Mouse (Mus musculus) hindbrain, postnatal 0 days (tissue): ENCODE data around the gene Ikzf4. TPM values are rescaled to one million over a fixed set of nuclear protein-coding genes. Genes with fewer than 3 reads are reported as not detected.
"Not testable (repeated sequence)": the region's sequence is repeated elsewhere in the genome, so short reads cannot be mapped to it uniquely, and the experiment has no call there.

Experiments used
- ATAC-seq: fragments of 200-750 bp; cut with Nextera tagmentation; 2 replicates; pipeline ENCODE4 v1.8.0; 2017; ENCODE audit warnings: mild to moderate bottlenecking, moderate TSS enrichment, moderate library complexity
- DNase-seq: peaks from one replicate; pipeline ENCODE4 v3.0.0-alpha.2; 2015; ENCODE audit warnings: low spot score
- H3K27ac ChIP-seq: fragments of 300-500 bp; sonication (generic); 2 replicates; pipeline ENCODE4 v1.5.1; 2014; ENCODE audit warnings: mild to moderate bottlenecking
- H3K27me3 ChIP-seq: fragments of 300-500 bp; sonication (generic); 2 replicates; pipeline ENCODE4 v1.6.1; 2014; ENCODE audit warnings: low read length, mixed read lengths; ENCODE audit not compliant: insufficient read depth
- H3K36me3 ChIP-seq: fragments of 300-500 bp; sonication (generic); 2 replicates; pipeline ENCODE4 v1.6.1; 2014; ENCODE audit warnings: low read length, mixed read lengths; ENCODE audit not compliant: insufficient read depth
- H3K4me1 ChIP-seq: fragments of 300-500 bp; sonication (generic); 2 replicates; pipeline ENCODE4 v1.6.1; 2014; ENCODE audit warnings: antibody characterized with exemption, low read length, mixed read lengths; ENCODE audit not compliant: insufficient read depth
- H3K4me2 ChIP-seq: fragments of 300-500 bp; sonication (generic); 2 replicates; pipeline ENCODE4 v1.6.1; 2014; ENCODE audit warnings: low read depth, mild to moderate bottlenecking, low read length, moderate library complexity, mixed read lengths
- H3K4me3 ChIP-seq: fragments of 300-500 bp; sonication (generic); 2 replicates; pipeline ENCODE4 v1.5.1; 2014; ENCODE audit warnings: low read length
- H3K9ac ChIP-seq: fragments of 300-500 bp; sonication (generic); replicated peaks from 2 replicates; pipeline ENCODE4 v1.6.1; 2014; ENCODE audit warnings: mild to moderate bottlenecking, low read length, moderate library complexity, mixed read lengths
- H3K9me3 ChIP-seq: fragments of 300-500 bp; sonication (generic); 2 replicates; pipeline ENCODE4 v1.6.1; 2016; ENCODE audit warnings: low read length, mixed read lengths
- CTCF ChIP-seq: IDR thresholded peaks from 2 replicates; pipeline ENCODE4 v1.5.1; 2016; ENCODE audit warnings: antibody characterized with exemption, control low read depth, low read depth
- WGBS: fragments of 180-500 bp; shearing (Covaris S2); extraction: QIAGEN DNeasy Blood & Tissue Kit; methylation state at CpG from one replicate; pipeline ENCODE4 v1.1.7; 2014; 5-methylcytosine and 5-hydroxymethylcytosine counted together
- polyA plus RNA-seq: library from polyadenylated mRNA; unstranded; fragments of >200 nt; fragmentation: Nextera tagmentation; extraction: Ambion mirVana; gene quantifications from 2 replicates; pipeline ENCODE4 v1.2.1, GENCODE M21; 2015
- total RNA-seq: library from RNA; depleted of rRNA; stranded (reverse); fragments of >200 nt; gene quantifications from 2 replicates; pipeline ENCODE4 v1.2.3, GENCODE M21; 2014

Ikzf4 gene
- total and polyA plus RNA-seq, 2 experiments from 2014 or later: 9.8 to 11.0 TPM

- Histone ChIP-seq H3K27ac (no peak overlapping the region), H3K27me3 (no peaks in the 10 kb centered on the region), H3K4me1 (no peaks in the 10 kb centered on the region), H3K4me2 (no peak overlapping the region), H3K9me3 (no peaks in the 10 kb centered on the region), H3K4me3 (no peak overlapping the region), H3K36me3 (peaks cover 10% of the 10 kb centered on the region; the same call in 1 of the 2 replicates), H3K9ac (no peak overlapping the region)
- WGBS: 64% methylated on average over 2 of the region's 2 CpGs
- TF ChIP-seq CTCF: no peak
- DNase-seq (no peak), ATAC-seq (no peak)
Measured at GRCm38 (mm10) chr10:128629746-128630145, 16.0 kb downstream of the Ikzf4 start.

GRCm38 (mm10) chr10:128627398-128628317, 18.1 kb downstream of the Ikzf4 start:
- Histone ChIP-seq H3K4me2 (no peak overlapping the region), H3K27me3 (no peaks in the 10 kb centered on the region), H3K4me3 (no peak overlapping the region), H3K9ac (no peak overlapping the region), H3K36me3 (peaks cover 6% of the 10 kb centered on the region), H3K27ac (peak overlapping the region; percentile 83; the same call in 1 of the 2 replicates), H3K4me1 (no peaks in the 10 kb centered on the region), H3K9me3 (no peaks in the 10 kb centered on the region)
- no peak for TF ChIP-seq CTCF
- DNase-seq: no peak
- WGBS: 87% methylated on average over 10 of the region's 10 CpGs
- ATAC-seq: no peak

DNA sequence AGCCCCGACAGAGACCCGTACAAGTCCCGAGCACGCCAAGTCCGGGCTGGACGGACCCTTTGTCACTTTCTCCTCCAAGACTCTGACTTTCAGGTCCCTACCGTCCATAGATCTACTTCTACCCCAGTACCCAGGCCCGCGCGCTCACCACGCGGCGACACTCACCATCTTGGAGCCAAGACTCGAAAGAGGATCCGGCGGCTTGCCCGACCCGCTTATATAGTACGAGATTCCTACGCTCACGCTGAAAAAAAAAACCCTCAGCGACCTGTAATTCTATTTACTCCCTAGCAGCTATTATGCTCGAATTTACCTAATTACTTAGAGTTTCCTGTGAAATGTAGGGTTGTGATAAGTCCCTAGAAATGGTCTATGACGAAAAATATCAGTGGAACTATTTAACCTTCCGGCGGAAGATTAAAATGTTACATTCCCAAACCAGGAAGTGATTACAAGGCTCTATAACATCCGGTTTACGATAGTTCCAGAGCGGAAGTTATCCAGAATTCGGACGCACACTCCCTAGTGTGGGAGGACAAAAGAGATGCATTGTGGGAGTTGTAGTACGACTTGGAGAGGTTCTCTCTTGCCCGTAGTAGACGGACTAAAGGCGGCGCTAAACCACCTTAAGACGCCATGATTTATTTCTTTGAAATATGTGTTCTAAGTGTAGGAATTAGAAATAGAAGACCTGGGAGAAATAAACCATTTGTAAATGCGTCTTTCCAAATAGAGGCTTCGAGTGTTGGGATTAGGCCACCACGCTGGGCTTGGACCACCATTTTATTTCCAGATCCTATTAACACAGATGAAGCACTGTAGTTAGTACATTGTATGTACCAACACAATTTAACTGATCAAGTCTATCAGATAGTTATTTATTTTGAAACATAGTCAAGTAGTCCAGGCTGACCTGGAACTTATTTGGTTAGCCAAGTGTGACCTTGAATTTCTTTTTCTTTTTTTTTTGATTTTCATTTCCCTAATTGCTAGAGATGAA, 19.2 kb downstream of the Ikzf4 start, which contains the start of gene Rps26:
Rps26 (minus strand) TSS at position 437 of the 1,000 bp plus-strand sequence.
- Histone ChIP-seq H3K36me3 (peaks cover 6% of the 10 kb centered on the region), H3K4me1 (no peaks in the 10 kb centered on the region), H3K4me3 (peak within 1 kb of the TSS; percentile 55), H3K9ac (peak within 1 kb of the TSS; percentile 76), H3K27me3 (no peaks in the 10 kb centered on the region), H3K27ac (peak within 1 kb of the TSS; percentile 83), H3K4me2 (peak within 1 kb of the TSS; percentile 86), H3K9me3 (no peaks in the 10 kb centered on the region)
- peak; percentile 98 for ATAC-seq
- TF ChIP-seq CTCF: peak; percentile 62
- 1% methylated on average over 40 of the region's 40 CpGs for whole genome bisulfite sequencing
- peak; percentile 99 for DNase-seq

- no peak for TF ChIP-seq CTCF
- peak overlapping the region; percentile 83; the same call in 1 of the 2 replicates for H3K27ac ChIP-seq
- peak overlapping the region; percentile 76 for H3K9ac ChIP-seq
- 47% methylated on average over 7 of the region's 7 CpGs for WGBS
- H3K9me3 ChIP-seq: no peaks in the 10 kb centered on the region
- ATAC-seq (no peak), DNase-seq (no peak)
- H3K27me3 ChIP-seq: no peaks in the 10 kb centered on the region
- H3K4me2 ChIP-seq: peak overlapping the region; percentile 86
- no peaks in the 10 kb centered on the region for H3K4me1 ChIP-seq
- peaks cover 6% of the 10 kb centered on the region for H3K36me3 ChIP-seq
- H3K4me3 ChIP-seq: peak overlapping the region; percentile 55
Measured at GRCm38 (mm10) chr10:128625287-128625894, 20.4 kb downstream of the Ikzf4 start.

DNA sequence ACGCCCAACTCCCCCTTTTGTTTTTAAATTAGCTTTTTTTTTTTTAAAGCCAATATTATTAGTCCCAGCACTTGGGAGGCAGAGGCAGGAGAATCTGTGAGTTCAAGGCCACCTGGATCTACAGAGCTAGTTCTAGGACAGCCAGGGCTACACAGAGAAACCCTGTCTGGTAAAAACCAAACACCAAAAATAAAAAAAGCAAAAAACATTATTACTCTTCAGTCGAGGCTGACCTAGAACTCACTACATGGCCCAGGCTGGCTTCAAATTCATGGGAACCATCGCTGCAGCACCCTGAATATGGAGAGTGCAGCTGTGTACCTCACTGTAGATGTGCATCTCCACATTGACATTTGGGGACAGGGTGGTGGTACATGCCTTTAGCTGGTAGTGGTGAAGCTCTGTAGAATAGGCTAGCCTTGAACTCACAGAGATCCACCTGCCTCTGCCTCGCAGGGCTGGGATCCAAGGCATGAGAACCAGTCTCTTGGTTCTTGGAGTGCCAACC, 22.6 kb downstream of the Ikzf4 start:
- not testable (repeated sequence) for H3K4me2 ChIP-seq, H3K36me3 ChIP-seq, ATAC-seq, H3K27ac ChIP-seq, H3K9ac ChIP-seq, H3K27me3 ChIP-seq, H3K4me3 ChIP-seq, H3K4me1 ChIP-seq, DNase-seq, H3K9me3 ChIP-seq
- WGBS: 86% methylated on average over 4 of the region's 4 CpGs

GRCm38 (mm10) chr10:128622702-128623101, 23.1 kb downstream of the Ikzf4 start:
- Histone ChIP-seq H3K9me3 (no peaks in the 10 kb centered on the region), H3K4me1 (no peaks in the 10 kb centered on the region), H3K4me2 (no peak overlapping the region), H3K4me3 (no peak overlapping the region), H3K27ac (no peak overlapping the region), H3K27me3 (no peaks in the 10 kb centered on the region), H3K36me3 (peaks cover 6% of the 10 kb centered on the region), H3K9ac (no peak overlapping the region)
- ATAC-seq: no peak
- no peak for TF ChIP-seq CTCF
- DNase-seq: no peak
- WGBS: 89% methylated on average over 4 of the region's 4 CpGs
